Mouse (Mus musculus) heart, embryonic 11.5 days (tissue): ENCODE results near the gene Cd320. TPM values are rescaled to one million over a fixed set of nuclear protein-coding genes. Genes with fewer than 3 reads are reported as not detected.
"Not testable (repeated sequence)": the region's sequence is repeated elsewhere in the genome, so short reads cannot be mapped to it uniquely, and the experiment has no call there.

Source experiments
- ATAC-seq: fragments of 200-750 bp; cut with Nextera tagmentation; replicated peaks from 2 replicates; pipeline ENCODE4 v1.8.0; 2017; ENCODE audit warnings: moderate library complexity; ENCODE audit not compliant: insufficient number of reproducible peaks, low FRiP score, low TSS enrichment
- H3K27ac ChIP-seq: fragments of 300-500 bp; sonication (generic); 2 replicates; pipeline ENCODE4 v1.5.1; 2014; ENCODE audit warnings: mild to moderate bottlenecking, low read depth, low read length
- H3K27me3 ChIP-seq: fragments of 300-500 bp; sonication (generic); 2 replicates; pipeline ENCODE4 v1.6.1; 2014; ENCODE audit warnings: mild to moderate bottlenecking, low read length, mixed read lengths; ENCODE audit not compliant: control insufficient read depth, insufficient read depth
- H3K36me3 ChIP-seq: fragments of 300-500 bp; sonication (generic); 2 replicates; pipeline ENCODE4 v1.6.1; 2014; ENCODE audit warnings: mild to moderate bottlenecking, low read length, moderate library complexity, mixed read lengths; ENCODE audit not compliant: control insufficient read depth, insufficient read depth
- H3K4me1 ChIP-seq: fragments of 300-500 bp; sonication (generic); 2 replicates; pipeline ENCODE4 v1.6.1; 2014; ENCODE audit warnings: low read length; ENCODE audit not compliant: control insufficient read depth, insufficient read depth
- H3K4me2 ChIP-seq: fragments of 300-500 bp; sonication (generic); 2 replicates; pipeline ENCODE4 v1.6.1; 2014; ENCODE audit warnings: mild to moderate bottlenecking, moderate library complexity
- H3K4me3 ChIP-seq: fragments of 300-500 bp; sonication (generic); 2 replicates; pipeline ENCODE4 v1.5.1; 2014; ENCODE audit warnings: low read depth, low read length
- H3K9ac ChIP-seq: fragments of 300-500 bp; sonication (generic); 2 replicates; pipeline ENCODE4 v1.6.1; 2014; ENCODE audit warnings: mild to moderate bottlenecking, low read depth, low read length, moderate library complexity
- H3K9me3 ChIP-seq: fragments of 300-500 bp; sonication (generic); replicated peaks from 2 replicates; pipeline ENCODE4 v1.6.1; 2016; ENCODE audit warnings: low read length; ENCODE audit not compliant: control insufficient read depth
- WGBS: fragments of 180-500 bp; shearing (Covaris S2); extraction: QIAGEN DNeasy Blood & Tissue Kit; methylation state at CpG from one replicate; pipeline ENCODE4 v1.1.7; 2014; ENCODE audit not compliant: insufficient replicate concordance; 5-methylcytosine and 5-hydroxymethylcytosine counted together
- polyA plus RNA-seq: library from polyadenylated mRNA; unstranded; fragments of >200 nt; fragmentation: Nextera tagmentation; extraction: Ambion mirVana; gene quantifications from 2 replicates; pipeline ENCODE4 v1.2.1, GENCODE M21; 2014

Gene Cd320
- polyA plus RNA-seq, 1 experiment from 2014 or later, result 60.8 TPM

GRCm38 (mm10) chr17:33822436-33822959 is 20.4 kb upstream of the Cd320 start:
- Histone ChIP-seq H3K4me2 (peak overlapping the region; percentile 83; the same call in 1 of the 2 replicates), H3K27me3 (no peaks in the 10 kb centered on the region), H3K4me1 (peaks cover 13% of the 10 kb centered on the region), H3K9ac (no peak overlapping the region), H3K4me3 (no peak overlapping the region), H3K36me3 (peaks cover 19% of the 10 kb centered on the region), H3K27ac (no peak overlapping the region), H3K9me3 (no peaks in the 10 kb centered on the region)
- ATAC-seq, result no peak
- 76% methylated on average over 1 of the region's 1 CpGs for WGBS

GRCm38 (mm10) chr17:33823171-33823570 is 19.7 kb upstream of the Cd320 start:
- H3K4me2 ChIP-seq, result peak overlapping the region; percentile 83
- not testable (repeated sequence) for H3K27me3 ChIP-seq, H3K4me1 ChIP-seq, ATAC-seq, H3K27ac ChIP-seq, H3K9me3 ChIP-seq
- H3K9ac ChIP-seq, result peak overlapping the region; percentile 93
- WGBS, result 73% methylated on average over 8 of the region's 8 CpGs
- H3K4me3 ChIP-seq, result peak overlapping the region; percentile 74
- H3K36me3 ChIP-seq, result peaks cover 19% of the 10 kb centered on the region

GRCm38 (mm10) chr17:33824084-33824996 is 18.6 kb upstream of the Cd320 start, which contains the start of the genes Rps28 and Ndufa7:
Gene Rps28, minus strand, starts transcription at chr17:33824562.
Gene Ndufa7, plus strand, starts transcription at chr17:33824572.
- peak within 1 kb of the TSS; percentile 93 for H3K9ac ChIP-seq
- ATAC-seq, result peak; percentile 89
- WGBS, result under 1% methylated on average over 51 of the region's 51 CpGs
- H3K27ac ChIP-seq, result peak within 1 kb of the TSS; percentile 74
- H3K27me3 ChIP-seq, result no peaks in the 10 kb centered on the region
- H3K36me3 ChIP-seq, result peaks cover 22% of the 10 kb centered on the region
- peaks cover 6% of the 10 kb centered on the region for H3K4me1 ChIP-seq
- no peaks in the 10 kb centered on the region for H3K9me3 ChIP-seq
- H3K4me3 ChIP-seq, result peak within 1 kb of the TSS; percentile 74
- peak within 1 kb of the TSS; percentile 83 for H3K4me2 ChIP-seq

- H3K4me1 ChIP-seq, ATAC-seq, H3K27me3 ChIP-seq, H3K9me3 ChIP-seq: not testable (repeated sequence)
- Histone ChIP-seq H3K4me3 (peak overlapping the region; percentile 74), H3K27ac (peak overlapping the region; percentile 74; the same call in 1 of the 2 replicates), H3K4me2 (peak overlapping the region; percentile 83), H3K9ac (peak overlapping the region; percentile 93), H3K36me3 (peaks cover 19% of the 10 kb centered on the region)
- 6% methylated on average over 6 of the region's 6 CpGs for WGBS
Observed at GRCm38 (mm10) chr17:33824997-33825330, 17.9 kb upstream of the Cd320 start.

- Histone ChIP-seq H3K27me3 (no peaks in the 10 kb centered on the region), H3K27ac (no peak overlapping the region), H3K4me2 (peak overlapping the region; percentile 83), H3K4me1 (peaks cover 6% of the 10 kb centered on the region), H3K36me3 (peaks cover 23% of the 10 kb centered on the region), H3K9ac (no peak overlapping the region; the same call in 1 of the 2 replicates), H3K4me3 (peak overlapping the region; percentile 74), H3K9me3 (no peaks in the 10 kb centered on the region)
- WGBS, result 82% methylated on average over 8 of the region's 8 CpGs
- ATAC-seq, result no peak
Observed at GRCm38 (mm10) chr17:33825462-33825861, 17.4 kb upstream of the Cd320 start.

- Histone ChIP-seq H3K36me3 (peaks cover 25% of the 10 kb centered on the region), H3K27ac (no peak overlapping the region), H3K9ac (no peak overlapping the region), H3K9me3 (no peaks in the 10 kb centered on the region), H3K4me1 (peaks cover 6% of the 10 kb centered on the region), H3K4me3 (no peak overlapping the region), H3K27me3 (no peaks in the 10 kb centered on the region), H3K4me2 (no peak overlapping the region)
- WGBS, result 0% methylated on average over 3 of the region's 3 CpGs
- no peak for ATAC-seq
Observed at GRCm38 (mm10) chr17:33826850-33827249, 16.0 kb upstream of the Cd320 start.

GRCm38 (mm10) chr17:33828892-33829291 is 14.0 kb upstream of the Cd320 start:
- Histone ChIP-seq H3K9me3 (no peaks in the 10 kb centered on the region), H3K27me3 (no peaks in the 10 kb centered on the region), H3K4me3 (no peak overlapping the region), H3K4me1 (peaks cover 6% of the 10 kb centered on the region), H3K9ac (no peak overlapping the region), H3K4me2 (no peak overlapping the region), H3K27ac (no peak overlapping the region), H3K36me3 (peaks cover 26% of the 10 kb centered on the region)
- WGBS, result 73% methylated on average over 2 of the region's 2 CpGs
- no peak for ATAC-seq

GRCm38 (mm10) chr17:33829561-33829960 is 13.3 kb upstream of the Cd320 start:
- no peak for ATAC-seq
- Histone ChIP-seq H3K27ac (no peak overlapping the region), H3K9me3 (no peaks in the 10 kb centered on the region), H3K27me3 (no peaks in the 10 kb centered on the region), H3K4me1 (peaks cover 6% of the 10 kb centered on the region), H3K4me2 (no peak overlapping the region), H3K9ac (no peak overlapping the region), H3K36me3 (peaks cover 26% of the 10 kb centered on the region), H3K4me3 (no peak overlapping the region)
- 92% methylated on average over 10 of the region's 10 CpGs for WGBS
